Mouse (Mus musculus) layer of hippocampus, adult 9-11 months (tissue): ENCODE measurements around the gene Clstn1.

ENCODE experiments used
- DNase-seq: peaks from one replicate; pipeline ENCODE4 v3.0.0; 2022

Gene Clstn1

GRCm38 (mm10) chr4:149568622-149569021 is 17.6 kb upstream of the Clstn1 start:
- no peak for DNase-seq

DNA sequence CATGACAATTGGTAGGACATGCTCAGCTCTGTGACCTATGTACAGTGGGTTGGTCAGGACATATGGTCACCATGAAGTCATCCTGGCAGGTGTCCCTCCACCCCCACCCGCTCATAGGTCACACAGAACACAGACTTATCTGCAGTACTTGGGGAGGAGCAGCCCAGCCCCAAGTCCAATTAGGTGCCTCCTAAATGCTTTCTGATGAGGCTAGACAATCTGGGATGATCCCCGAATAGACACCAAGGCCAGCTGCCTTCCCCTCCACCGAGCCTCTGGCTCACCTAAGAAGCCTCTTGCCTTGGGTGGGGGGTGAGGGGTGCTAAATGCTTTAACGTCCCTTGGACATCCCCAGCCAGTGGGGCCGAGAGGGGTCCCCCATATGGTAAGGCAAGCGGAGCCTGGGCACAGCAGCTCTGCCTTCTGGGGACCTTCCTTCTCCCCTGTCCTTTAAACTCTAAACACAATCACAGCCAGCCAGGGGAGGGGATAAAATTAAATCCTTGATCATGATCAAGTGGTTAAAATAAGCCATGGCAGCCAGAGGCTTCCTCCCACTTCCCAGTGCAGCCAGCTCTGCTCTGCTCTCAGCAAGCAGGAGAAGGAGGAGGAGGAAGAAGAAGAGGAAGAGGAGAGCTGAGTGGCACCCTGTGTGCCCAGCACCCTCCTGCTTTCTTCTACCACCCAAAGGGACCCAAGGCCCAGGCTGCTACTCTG is 16.3 kb upstream of the Clstn1 start:
- no peak for DNase-seq

DNA sequence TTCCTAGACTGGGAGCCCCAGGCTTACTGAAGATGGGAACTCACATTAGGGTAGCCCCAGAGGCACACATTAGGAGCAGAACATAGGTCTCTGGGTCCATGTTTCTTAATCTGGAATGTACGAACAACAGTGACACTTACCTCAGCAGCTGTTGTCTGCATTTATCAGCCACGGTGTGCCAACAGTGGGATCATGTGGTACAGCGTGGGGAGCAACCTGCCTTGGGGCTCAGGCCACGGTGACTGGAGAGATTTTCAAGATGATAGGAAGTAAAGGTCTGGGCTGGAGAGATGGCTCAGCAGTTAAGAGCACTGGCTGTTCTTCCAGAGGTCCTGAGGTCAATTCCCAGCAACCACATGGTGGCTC is 15.8 kb upstream of the Clstn1 start:
- no peak for DNase-seq

DNA sequence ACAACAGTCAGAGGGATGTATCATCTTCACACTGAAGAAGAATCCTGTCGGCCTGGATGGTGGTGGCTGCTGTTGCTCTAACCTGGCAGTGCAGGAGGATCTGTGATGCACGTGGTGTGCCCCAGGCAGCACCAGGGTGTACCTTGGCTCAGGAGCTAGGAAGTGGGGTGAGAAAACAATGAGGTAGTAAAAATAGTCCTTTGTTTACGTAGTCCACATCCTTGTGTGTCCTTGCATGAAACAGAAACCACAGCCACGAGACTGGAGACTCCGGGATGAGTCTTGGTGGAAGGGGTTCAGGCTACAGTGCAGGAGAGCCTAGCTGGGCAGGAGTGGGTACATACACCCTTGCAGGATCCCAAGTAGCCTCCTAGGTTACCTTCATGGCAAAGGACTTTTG is 15.1 kb upstream of the Clstn1 start:
- DNase-seq = no peak

DNA sequence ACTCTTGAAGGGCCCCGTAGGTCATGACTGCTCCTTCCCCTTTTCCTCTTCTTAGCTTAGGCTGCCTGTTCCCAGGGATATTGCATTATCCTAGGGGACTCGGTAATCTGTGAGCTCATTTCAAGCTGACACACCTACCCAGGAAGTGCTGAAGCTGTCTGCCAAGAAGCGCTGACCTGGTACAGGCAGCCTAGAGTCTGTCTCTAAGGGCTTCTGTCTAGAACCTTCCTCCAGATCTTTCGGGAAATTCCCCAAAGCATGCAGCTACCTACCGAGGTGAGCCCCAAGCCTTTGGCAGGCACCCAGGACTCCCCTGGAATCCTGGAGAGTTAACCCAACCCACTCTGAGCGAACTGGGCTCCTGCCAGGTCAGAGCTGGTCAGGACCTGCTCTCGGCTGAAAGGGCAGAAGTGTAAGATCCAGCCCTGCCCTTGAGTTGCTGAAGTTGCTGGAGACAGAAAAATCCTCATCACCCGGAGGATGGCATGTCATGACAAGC is 14.6 kb upstream of the Clstn1 start:
- DNase-seq = no peak

DNA sequence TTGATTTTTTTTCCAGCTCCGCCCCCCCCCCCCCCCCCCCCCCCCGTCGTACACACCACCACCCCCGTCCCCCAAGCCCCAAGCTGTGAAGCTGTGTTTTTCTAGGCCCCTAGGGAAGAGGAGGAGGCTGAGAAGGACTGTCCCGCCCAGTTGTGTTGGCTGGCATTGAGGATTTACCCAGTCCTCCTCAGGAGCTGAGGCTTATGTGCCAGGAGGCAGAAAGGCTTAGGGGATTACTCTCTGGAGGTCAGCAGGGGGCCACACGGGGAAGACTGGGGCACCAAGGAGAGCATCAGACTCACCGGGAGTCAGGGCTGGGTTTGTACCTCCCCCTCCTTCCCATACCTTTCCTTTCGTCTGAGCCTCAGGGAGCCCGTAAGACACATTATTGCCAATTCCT is 13.8 kb upstream of the Clstn1 start:
- no peak for DNase-seq

DNA sequence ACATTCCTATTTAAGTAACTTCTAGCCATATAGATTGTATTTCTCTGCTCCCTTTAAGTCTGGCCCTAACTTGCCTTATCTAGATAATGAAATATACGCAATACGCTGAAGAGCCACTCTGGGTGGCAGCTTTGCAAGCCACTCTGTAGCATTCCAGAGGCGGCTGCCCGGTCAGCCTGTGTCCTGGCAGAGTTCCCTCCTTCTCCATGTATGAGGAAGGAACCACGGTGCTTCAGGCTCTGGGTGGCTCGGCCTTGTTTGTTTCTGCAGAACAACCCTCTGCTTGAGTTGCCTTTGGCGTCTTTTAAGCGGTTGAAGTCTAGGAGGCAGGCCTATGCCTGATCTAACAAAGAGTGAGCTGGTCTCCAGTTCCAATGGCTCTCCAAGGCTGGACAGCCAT is 13.4 kb upstream of the Clstn1 start:
- DNase-seq = no peak

DNA sequence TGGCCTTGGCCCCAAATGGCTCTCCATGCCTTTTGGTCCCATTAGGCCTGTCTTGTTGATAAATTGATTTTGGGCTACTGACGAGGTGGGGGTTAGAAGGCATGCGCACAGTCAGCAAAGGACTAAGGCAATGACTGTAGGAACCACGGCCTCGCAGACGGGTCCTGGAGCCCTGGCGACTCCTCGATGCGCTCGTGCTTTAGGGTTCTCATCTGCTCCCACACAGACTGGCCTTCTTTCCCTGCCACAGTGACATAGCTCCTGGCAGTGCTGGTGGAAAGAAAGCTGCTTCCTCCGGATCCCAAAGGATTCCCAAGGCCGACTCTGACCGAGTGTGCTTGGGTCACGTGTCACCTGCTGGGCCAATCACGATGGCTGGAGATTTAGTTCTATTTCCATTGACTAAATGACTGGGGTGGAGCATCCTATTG is 11.9 kb upstream of the Clstn1 start:
- no peak for DNase-seq

DNA sequence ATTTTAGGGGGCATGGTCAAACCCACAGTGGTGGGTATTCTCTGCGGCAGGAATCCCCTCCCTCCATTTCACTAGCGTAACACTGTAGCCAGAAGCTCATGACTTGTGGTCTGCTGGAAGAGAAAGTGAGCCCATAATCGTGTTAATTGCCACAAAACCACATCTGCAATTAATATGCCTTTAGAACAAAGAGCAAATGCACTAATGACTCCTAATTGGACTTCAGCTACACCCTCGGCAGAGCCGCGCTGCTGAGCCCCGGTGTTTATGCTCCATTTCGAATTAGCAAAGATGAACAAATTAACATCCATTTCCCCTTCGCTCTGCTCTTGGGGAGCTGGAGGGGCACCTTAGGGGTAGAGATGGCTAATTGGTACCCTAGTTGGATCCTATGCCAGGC is 10.2 kb upstream of the Clstn1 start:
- DNase-seq = no peak

DNA sequence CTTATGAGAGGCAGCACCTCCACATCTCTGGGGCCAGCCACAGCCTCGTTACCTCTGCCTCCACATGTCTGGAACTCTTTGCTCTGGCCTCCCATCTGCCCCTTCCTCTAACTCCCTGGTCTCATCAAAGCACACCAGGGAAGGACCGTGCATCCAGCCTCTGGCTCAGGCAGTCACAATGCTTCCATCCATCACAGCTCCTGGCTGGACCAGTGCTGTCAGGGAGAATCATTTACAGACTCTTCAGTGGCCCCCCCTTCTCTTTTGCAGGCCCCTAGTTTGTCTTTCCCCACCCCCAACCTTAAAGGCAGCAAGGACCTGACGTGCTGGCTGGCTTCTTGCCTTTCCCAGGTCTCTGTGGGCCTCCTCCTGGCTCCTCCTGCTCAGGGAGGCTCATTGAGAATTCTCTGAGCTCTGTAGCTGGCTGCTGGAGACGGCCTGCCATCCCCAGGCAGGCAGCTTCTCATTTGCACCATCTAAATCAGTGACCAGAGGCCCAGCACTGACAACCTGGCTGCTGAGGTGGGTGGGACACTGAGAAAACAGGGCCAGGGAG is 9.2 kb upstream of the Clstn1 start:
- no peak for DNase-seq

GRCm38 (mm10) chr4:149578085-149578681 is 8.1 kb upstream of the Clstn1 start:
- no peak for DNase-seq

GRCm38 (mm10) chr4:149578831-149579230 is 7.4 kb upstream of the Clstn1 start:
- DNase-seq = no peak

- no peak for DNase-seq
Measured at GRCm38 (mm10) chr4:149585236-149585635, 1.0 kb upstream of the Clstn1 start.

DNA sequence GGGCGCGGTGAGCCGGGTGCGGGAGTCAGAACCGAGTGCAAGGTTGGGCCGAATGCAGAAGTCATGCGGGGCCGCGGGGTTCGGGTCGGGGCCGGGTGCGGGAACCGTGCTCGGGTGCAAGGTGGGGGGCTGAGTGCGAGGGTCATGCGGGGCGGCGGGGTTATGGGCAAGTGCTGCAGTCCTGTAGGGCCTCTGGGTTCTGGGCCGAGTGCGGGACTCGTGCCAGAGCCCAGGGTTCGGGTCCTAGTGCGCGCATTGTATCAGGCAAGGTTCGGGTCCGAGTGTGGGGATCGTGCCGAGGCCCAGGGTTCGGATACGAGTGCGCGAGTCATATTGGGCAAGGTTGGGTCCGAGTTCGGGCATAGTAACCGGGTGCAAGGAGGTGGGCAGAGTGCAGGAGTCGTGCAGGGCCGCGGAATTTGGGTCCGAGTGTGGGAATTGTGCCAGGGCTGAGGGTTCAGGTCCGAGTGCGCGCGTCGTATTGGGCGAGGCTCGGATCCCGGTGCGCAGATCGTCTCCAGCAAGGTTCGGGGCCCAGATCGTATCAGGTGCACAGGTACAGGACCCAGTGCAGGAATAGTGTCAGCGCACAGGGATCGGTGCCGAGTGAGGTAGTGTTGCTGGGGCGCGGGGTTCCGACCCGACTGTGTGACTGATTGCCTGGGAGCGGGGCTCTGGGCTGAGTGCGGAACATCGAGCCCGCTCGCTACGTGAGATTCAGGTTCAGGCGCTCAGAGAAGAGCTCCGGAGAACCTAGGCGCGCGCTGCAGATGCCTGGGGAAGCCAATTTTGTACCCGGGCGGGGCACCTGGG is 721 bp downstream of the Clstn1 start:
- no peak for DNase-seq

- no peak for DNase-seq
Measured at GRCm38 (mm10) chr4:149587596-149588168, 1.4 kb downstream of the Clstn1 start.

DNA sequence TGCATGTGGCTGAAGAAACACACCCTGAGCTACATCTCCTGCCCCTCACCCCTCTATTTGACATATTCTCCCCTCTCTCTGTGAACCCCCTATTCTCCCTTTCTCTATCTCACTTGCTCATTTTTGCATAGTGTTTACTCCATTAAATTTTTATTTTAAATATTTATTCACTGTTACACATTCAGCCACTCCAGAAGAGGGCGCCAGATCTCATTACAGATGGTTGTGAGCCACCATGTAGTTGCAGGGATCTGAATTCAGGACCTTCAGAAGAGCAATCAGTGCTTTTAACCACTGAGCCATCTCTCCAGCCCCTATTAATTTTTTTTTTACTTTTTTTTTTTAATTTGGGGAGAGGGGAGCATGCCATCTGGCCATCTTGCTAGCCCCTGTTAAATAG is 3.9 kb downstream of the Clstn1 start:
- DNase-seq = no peak

- no peak for DNase-seq
Measured at GRCm38 (mm10) chr4:149591486-149591885, 5.2 kb downstream of the Clstn1 start.

GRCm38 (mm10) chr4:149594913-149595581 is 8.8 kb downstream of the Clstn1 start:
- no peak for DNase-seq

- no peak for DNase-seq
Measured at GRCm38 (mm10) chr4:149597641-149598208, 11.5 kb downstream of the Clstn1 start.

- DNase-seq = no peak
Measured at GRCm38 (mm10) chr4:149599549-149599948, 13.3 kb downstream of the Clstn1 start.

GRCm38 (mm10) chr4:149600130-149600529 is 13.9 kb downstream of the Clstn1 start:
- no peak for DNase-seq

DNA sequence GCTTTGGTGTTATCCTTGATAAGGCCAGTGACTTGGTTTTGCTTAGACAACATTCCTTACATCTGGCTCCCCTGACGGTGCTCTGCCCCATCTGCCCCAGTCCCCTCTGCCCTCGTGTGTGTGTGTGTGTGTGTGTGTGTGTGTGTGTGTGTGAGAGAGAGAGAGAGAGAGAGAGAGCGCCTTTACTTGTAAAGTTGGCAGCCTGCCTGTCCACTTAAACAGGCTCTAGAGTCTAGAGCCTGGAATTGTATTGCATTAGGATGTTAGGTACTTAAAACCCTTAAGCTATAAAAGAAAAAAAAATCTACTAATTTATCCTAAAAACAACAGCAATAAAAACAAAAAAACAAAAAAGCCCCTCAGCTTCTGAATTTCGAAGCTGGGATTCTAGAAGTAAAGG is 15.2 kb downstream of the Clstn1 start:
- no peak for DNase-seq
